In genomic region chr17:93202165-93203075, GRCm38 (mm10) we compare ENCODE assay signal across 8 mouse cellular contexts. TPM values are rescaled to one million over a fixed set of nuclear protein-coding genes. Genes with fewer than 3 reads are reported as not detected.
DNase-seq lines count a peak whose midpoint lies in the region; ATAC-seq and TF ChIP-seq lines count a peak whose summit lies in the region.
"Had no signal": no experiment of that assay in that cellular context is flagged by ENCODE, and none has a peak within 500 bp of the region (broad histone marks: within the 10 kb centered on the region; RNA-seq: fewer than 3 reads in every experiment).

No protein-coding gene starts in this region.

- intact Hi-C loops in left cerebral cortex, adult 2 months (cut with DNase I), result loop anchor here (5.0 to 10.0 kb wide), 5 partner anchors 262 to 1630 kb away; no protein-coding TSS in a partner anchor

- no peak overlapping the region for H3K27ac ChIP-seq in liver, postnatal 0 days (ENCODE audit: low read depth)
- H3K27ac ChIP-seq in forebrain, embryonic 11.5 days (ENCODE audit: low read depth, low read length), result no peak overlapping the region
- peak overlapping the region; percentile 76; the same call in 1 of the 2 replicates for H3K27ac ChIP-seq in left cerebral cortex, adult 2 months
- H3K27ac ChIP-seq in neural tube, embryonic 13.5 days (replicated peaks), result peak overlapping the region; percentile 91
- H3K27ac ChIP-seq: liver, embryonic 15.5 days had no signal

- H3K9me3 ChIP-seq in liver, postnatal 0 days (ENCODE audit: low read length), result no peaks in the 10 kb centered on the region
- no peaks in the 10 kb centered on the region for H3K9me3 ChIP-seq in forebrain, embryonic 11.5 days (ENCODE audit: control insufficient read depth, low read length)
- H3K9me3 ChIP-seq in neural tube, embryonic 13.5 days, result no peaks in the 10 kb centered on the region
- H3K9me3 ChIP-seq: liver, embryonic 15.5 days had no signal

- no peak overlapping the region for H3K9ac ChIP-seq in liver, postnatal 0 days (replicated peaks)
- peak overlapping the region; percentile 6; the same call in 1 of the 2 replicates for H3K9ac ChIP-seq in forebrain, embryonic 11.5 days (ENCODE audit: low read length)
- peak overlapping the region; percentile 77 for H3K9ac ChIP-seq in neural tube, embryonic 13.5 days
- H3K9ac ChIP-seq: liver, embryonic 15.5 days had no signal

- ATAC-seq in liver, postnatal 0 days, result no peak
- peak; percentile 60 for ATAC-seq in forebrain, embryonic 11.5 days (replicated peaks; ENCODE audit: low FRiP score)
- peak; percentile 62 for ATAC-seq in neural tube, embryonic 13.5 days (ENCODE audit: low read depth)

- H3K4me2 ChIP-seq in liver, postnatal 0 days (ENCODE audit: low read depth, low read length), result no peak overlapping the region
- peak overlapping the region; percentile 56 for H3K4me2 ChIP-seq in forebrain, embryonic 11.5 days (ENCODE audit: low read depth, low read length, severe bottlenecking)
- peak overlapping the region; percentile 64 for H3K4me2 ChIP-seq in neural tube, embryonic 13.5 days
- H3K4me2 ChIP-seq: liver, embryonic 15.5 days had no signal

- H3K36me3 ChIP-seq in liver, postnatal 0 days (replicated peaks; ENCODE audit: insufficient read depth, low read length), result no peaks in the 10 kb centered on the region
- H3K36me3 ChIP-seq in forebrain, embryonic 11.5 days (ENCODE audit: control insufficient read depth, insufficient read depth, low read length), result no peaks in the 10 kb centered on the region
- no peaks in the 10 kb centered on the region for H3K36me3 ChIP-seq in neural tube, embryonic 13.5 days
- H3K36me3 ChIP-seq: liver, embryonic 15.5 days had no signal

- DNase-seq in liver, result peak; percentile 8
- DNase-seq in liver, postnatal 0 days, result no peak
- peak; percentile 77 for DNase-seq in forebrain, embryonic 11.5 days (ENCODE audit: low spot score)
- DNase-seq in left cerebral cortex, adult 2 months (ENCODE audit: extremely low spot score in 1 of 2, low spot score in 2 of 2), result peak; percentile 12 to 47
- DNase-seq in ovary, postnatal 14 days (ENCODE audit: low spot score), result no peak
- DNase-seq in B cell, adult 2 months, result no peak

- 1% methylated on average over 44 of the region's 44 CpGs for WGBS in liver, postnatal 0 days (ENCODE audit: insufficient replicate concordance)
- under 1% methylated on average over 44 of the region's 44 CpGs for WGBS in forebrain, embryonic 11.5 days
- under 1% methylated on average over 44 of the region's 44 CpGs for WGBS in neural tube, embryonic 13.5 days

- TF ChIP-seq CTCF in liver, postnatal 0 days (IDR thresholded peaks at IDR 0.05; ENCODE audit: low read depth), result no peak
- TF ChIP-seq CTCF in left cerebral cortex, adult 2 months (IDR thresholded peaks at IDR 0.05), result no peak

- no peak for TF ChIP-seq EP300 in liver, postnatal 0 days (IDR thresholded peaks at IDR 0.05; ENCODE audit: low read depth)

- peaks cover 57% of the 10 kb centered on the region for H3K27me3 ChIP-seq in liver, postnatal 0 days (ENCODE audit: insufficient read depth, low read length)
- peaks cover 43% of the 10 kb centered on the region for H3K27me3 ChIP-seq in forebrain, embryonic 11.5 days (ENCODE audit: control insufficient read depth, insufficient read depth, low read length)
- H3K27me3 ChIP-seq in neural tube, embryonic 13.5 days, result peaks cover 77% of the 10 kb centered on the region

- no peak overlapping the region for H3K4me3 ChIP-seq in liver, postnatal 0 days (ENCODE audit: low read depth, low read length)
- peak overlapping the region; percentile 31 for H3K4me3 ChIP-seq in forebrain, embryonic 11.5 days (ENCODE audit: low read depth, low read length)
- H3K4me3 ChIP-seq in left cerebral cortex, adult 2 months, result peak overlapping the region; percentile 47
- H3K4me3 ChIP-seq in neural tube, embryonic 13.5 days, result peak overlapping the region; percentile 50
- H3K4me3 ChIP-seq: liver, embryonic 15.5 days had no signal

- H3K4me1 ChIP-seq in liver, postnatal 0 days (ENCODE audit: insufficient read depth), result no peaks in the 10 kb centered on the region
- peaks cover 20% of the 10 kb centered on the region for H3K4me1 ChIP-seq in forebrain, embryonic 11.5 days (replicated peaks; ENCODE audit: control insufficient read depth, insufficient read depth, low read length)
- H3K4me1 ChIP-seq in neural tube, embryonic 13.5 days (replicated peaks), result peaks cover 63% of the 10 kb centered on the region
- H3K4me1 ChIP-seq: liver, embryonic 15.5 days had no signal

RNA-seq across cellular contexts. Expression of gene Adcyap1, which starts 3.6 kb away (rescaled TPM):
- not detected in 2 replicates for polyA plus RNA-seq in liver, postnatal 0 days (2015; fragmentation: Nextera tagmentation; extraction: Ambion mirVana)
- 6.6 and 8.1 TPM in 2 replicates for polyA plus RNA-seq in forebrain, embryonic 11.5 days (2014; fragmentation: Nextera tagmentation; extraction: Ambion mirVana)
- 10 to 100 TPM; 38.6 to 48.9 TPM for total RNA-seq in left cerebral cortex, adult 2 months (2021)
- polyA plus RNA-seq in neural tube, embryonic 13.5 days (2015; fragmentation: Nextera tagmentation; extraction: Ambion mirVana), result 26.7 and 32.0 TPM in 2 replicates

Comparison
In these comparisons a context has a peak if more than half of its experiments do, and no peak if none do; other contexts are left out.
1. DNase-seq: peak in liver (single experiment), forebrain, embryonic 11.5 days (single experiment) and left cerebral cortex, adult 2 months (2 of 2); none in liver, postnatal 0 days (single experiment), ovary, postnatal 14 days (single experiment) and B cell, adult 2 months (0 of 2).
2. H3K27ac ChIP-seq: peak in left cerebral cortex, adult 2 months (single experiment) and neural tube, embryonic 13.5 days (single experiment); none in liver, postnatal 0 days (single experiment) and forebrain, embryonic 11.5 days (single experiment).